Mouse (Mus musculus): ENCODE measurements around the gene Snai3.

Gene Snai3

GRCm38 (mm10) chr8:122430058-122430636, 30.4 kb downstream of the Snai3 start:
- no peak for DNase-seq

GRCm38 (mm10) chr8:122428163-122428562, 32.4 kb downstream of the Snai3 start:
- DNase-seq = no peak

GRCm38 (mm10) chr8:122427607-122428006, 32.9 kb downstream of the Snai3 start:
- no peak for DNase-seq

- DNase-seq = no peak
These were observed 34.4 kb downstream of the Snai3 start for GRCm38 (mm10) chr8:122426145-122426544.

GRCm38 (mm10) chr8:122423659-122424058, 36.9 kb downstream of the Snai3 start:
- no peak for DNase-seq

- no peak for DNase-seq
These were observed 37.3 kb downstream of the Snai3 start for GRCm38 (mm10) chr8:122423217-122423616.

GRCm38 (mm10) chr8:122421376-122422070, 39.0 kb downstream of the Snai3 start, which contains the start of gene Il17c:
Il17c (plus strand) TSS chr8:122422020.
- no peak for DNase-seq

GRCm38 (mm10) chr8:122419881-122420555, 40.5 kb downstream of the Snai3 start:
- no peak for DNase-seq

- no peak for DNase-seq
These were observed 45.0 kb downstream of the Snai3 start for GRCm38 (mm10) chr8:122415554-122415953.

- DNase-seq = no peak
These were observed 46.2 kb downstream of the Snai3 start for GRCm38 (mm10) chr8:122414311-122414710.

- no peak for DNase-seq
These were observed 52.9 kb downstream of the Snai3 start for GRCm38 (mm10) chr8:122407678-122408077.

GRCm38 (mm10) chr8:122405146-122405805, 55.3 kb downstream of the Snai3 start:
- no peak for DNase-seq
